Mouse (Mus musculus): Measurements from ENCODE around the gene Olfr1392. TPM values are rescaled to one million over a fixed set of nuclear protein-coding genes. Genes with fewer than 3 reads are reported as not detected.

Gene Olfr1392
- polyA plus RNA-seq, 1 experiment = not detected

DNA sequence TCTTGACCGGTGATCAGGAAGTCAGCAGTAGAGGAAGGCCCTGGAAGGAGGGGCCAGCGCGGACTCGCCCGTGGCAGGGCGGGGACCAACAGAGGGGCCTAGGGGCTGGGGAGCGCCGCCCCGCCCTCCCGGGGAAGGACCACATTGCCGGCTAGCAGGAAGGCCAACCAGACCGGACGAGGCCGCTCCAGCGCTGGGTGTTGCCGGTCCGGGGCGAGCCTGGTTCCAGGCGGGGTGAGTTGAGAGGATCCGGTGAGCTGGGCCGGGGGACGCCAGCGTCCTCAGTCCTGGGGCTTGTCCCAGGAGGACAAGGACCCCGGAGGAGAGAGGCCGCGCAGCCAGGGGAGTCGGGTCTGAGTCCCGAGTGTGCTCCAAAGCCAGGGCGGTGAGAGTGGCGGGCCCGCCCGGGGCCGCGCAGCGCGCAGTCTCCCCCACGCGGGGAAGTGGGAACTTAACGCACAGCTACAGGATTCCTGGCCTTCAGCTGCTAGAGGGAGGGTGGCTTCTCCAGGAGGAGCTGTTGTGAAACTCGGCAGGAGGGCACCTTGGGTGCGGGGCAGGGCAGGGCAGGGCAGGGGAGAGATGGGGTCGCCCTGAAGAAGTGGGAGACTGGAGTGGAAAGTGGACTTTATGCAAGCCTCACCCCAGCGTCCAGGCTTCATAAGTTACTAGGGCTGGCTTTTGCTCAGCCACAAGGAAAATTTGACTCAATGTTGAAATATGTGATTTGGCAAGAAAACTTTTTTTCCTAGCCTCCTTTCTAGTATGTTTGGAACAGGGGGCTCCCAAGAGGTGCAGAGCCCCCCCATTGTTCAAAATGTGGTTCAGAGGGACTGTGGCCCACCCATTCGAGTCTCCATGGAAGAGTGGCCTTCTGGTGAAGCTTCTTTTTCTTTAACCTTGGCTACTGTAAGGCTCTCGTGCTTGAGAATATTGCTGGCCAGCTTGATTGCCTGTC, 34.4 kb upstream of the Olfr1392 start:
- H3K27ac ChIP-seq (ENCODE audit: insufficient read depth, low read length) = peak overlapping the region; percentile 74
- peak overlapping the region; percentile 71 for H3K4me3 ChIP-seq (ENCODE audit: insufficient read depth, low read length)
- peak; percentile 98 for TF ChIP-seq POLR2A (IDR thresholded peaks at IDR 0.05; ENCODE audit: low read depth, low read length)
- TF ChIP-seq CTCF (IDR thresholded peaks at IDR 0.05; ENCODE audit: borderline replicate concordance, insufficient read depth, low read length) = no peak
- peaks cover 17% of the 10 kb centered on the region for H3K4me1 ChIP-seq (ENCODE audit: control insufficient read depth, insufficient read depth, low read length)

DNA sequence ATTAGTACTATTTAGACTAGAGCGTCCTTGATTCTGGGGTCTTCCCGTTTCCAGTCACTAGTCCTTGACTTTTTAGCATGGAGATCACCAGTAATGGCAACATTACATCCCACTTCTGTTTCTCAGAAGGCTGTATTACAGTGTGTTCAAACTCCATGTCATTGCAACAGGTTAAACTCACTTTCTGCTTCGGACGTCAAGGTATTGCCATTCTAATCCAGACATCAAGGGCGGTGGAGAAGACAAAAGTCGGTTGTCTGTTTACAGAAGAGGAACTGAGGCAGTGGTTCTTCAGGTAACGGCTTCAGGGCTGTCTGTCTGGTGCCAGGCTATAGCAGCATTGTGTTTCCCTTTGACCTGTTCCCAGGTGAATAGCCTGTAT, 33.7 kb upstream of the Olfr1392 start:
- H3K27ac ChIP-seq (ENCODE audit: insufficient read depth, low read length) = no peak overlapping the region
- peaks cover 17% of the 10 kb centered on the region for H3K4me1 ChIP-seq (ENCODE audit: control insufficient read depth, insufficient read depth, low read length)
- TF ChIP-seq CTCF (IDR thresholded peaks at IDR 0.05; ENCODE audit: borderline replicate concordance, insufficient read depth, low read length) (no peak), POLR2A (IDR thresholded peaks at IDR 0.05; ENCODE audit: low read depth, low read length) (no peak)
- peak overlapping the region; percentile 71 for H3K4me3 ChIP-seq (ENCODE audit: insufficient read depth, low read length)

DNA sequence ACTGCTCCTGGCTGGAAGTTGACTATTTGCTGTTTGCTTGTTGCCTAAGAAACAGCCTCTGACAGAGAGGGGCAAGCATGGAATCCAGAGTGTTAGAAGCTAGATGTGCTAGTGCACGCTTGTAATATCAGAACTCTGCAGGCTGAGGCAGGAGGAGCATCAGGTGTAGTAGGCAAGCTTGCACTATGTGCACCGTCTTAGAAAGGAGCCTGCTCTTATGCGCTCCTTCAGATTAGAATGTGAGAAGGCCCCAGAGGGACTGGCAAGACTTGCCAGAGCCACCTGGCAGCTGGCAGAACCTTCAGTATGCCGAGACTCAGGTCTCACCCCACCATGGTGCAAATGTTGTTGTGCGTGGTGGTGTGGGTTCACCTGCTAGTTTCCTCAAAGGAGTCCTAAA, 33.0 kb upstream of the Olfr1392 start:
- no peak overlapping the region for H3K27ac ChIP-seq (ENCODE audit: insufficient read depth, low read length)
- TF ChIP-seq POLR2A (IDR thresholded peaks at IDR 0.05; ENCODE audit: low read depth, low read length) (no peak), CTCF (IDR thresholded peaks at IDR 0.05; ENCODE audit: borderline replicate concordance, insufficient read depth, low read length) (no peak)
- H3K4me3 ChIP-seq (ENCODE audit: insufficient read depth, low read length) = peak overlapping the region; percentile 71; the same call in 1 of the 2 replicates
- peaks cover 15% of the 10 kb centered on the region for H3K4me1 ChIP-seq (ENCODE audit: control insufficient read depth, insufficient read depth, low read length)

DNA sequence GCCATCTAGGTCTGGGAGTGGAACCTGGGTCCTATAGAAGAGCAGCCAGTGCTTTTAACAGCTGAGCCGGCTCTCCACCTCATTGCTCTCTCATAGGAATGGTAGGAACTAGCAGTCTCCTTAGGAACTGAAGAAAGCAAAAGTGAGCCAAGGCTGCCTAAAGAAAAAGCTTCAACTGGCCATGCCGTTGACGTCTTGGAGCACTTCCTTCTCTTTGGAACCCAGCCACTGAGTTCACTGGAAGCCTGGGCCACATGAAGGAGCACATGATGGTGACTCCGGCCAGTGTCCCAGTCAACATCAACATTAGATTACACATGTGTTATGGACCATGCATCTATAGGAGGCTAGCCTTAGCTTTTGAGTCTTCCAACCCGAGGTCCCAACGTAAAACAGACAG, 32.0 kb upstream of the Olfr1392 start:
- peaks cover 11% of the 10 kb centered on the region for H3K4me1 ChIP-seq (ENCODE audit: control insufficient read depth, insufficient read depth, low read length)
- TF ChIP-seq POLR2A (IDR thresholded peaks at IDR 0.05; ENCODE audit: low read depth, low read length) = no peak
- TF ChIP-seq CTCF (IDR thresholded peaks at IDR 0.05; ENCODE audit: borderline replicate concordance, insufficient read depth, low read length) = no peak
- H3K4me3 ChIP-seq (ENCODE audit: insufficient read depth, low read length) = no peak overlapping the region
- H3K27ac ChIP-seq (ENCODE audit: insufficient read depth, low read length) = no peak overlapping the region

DNA sequence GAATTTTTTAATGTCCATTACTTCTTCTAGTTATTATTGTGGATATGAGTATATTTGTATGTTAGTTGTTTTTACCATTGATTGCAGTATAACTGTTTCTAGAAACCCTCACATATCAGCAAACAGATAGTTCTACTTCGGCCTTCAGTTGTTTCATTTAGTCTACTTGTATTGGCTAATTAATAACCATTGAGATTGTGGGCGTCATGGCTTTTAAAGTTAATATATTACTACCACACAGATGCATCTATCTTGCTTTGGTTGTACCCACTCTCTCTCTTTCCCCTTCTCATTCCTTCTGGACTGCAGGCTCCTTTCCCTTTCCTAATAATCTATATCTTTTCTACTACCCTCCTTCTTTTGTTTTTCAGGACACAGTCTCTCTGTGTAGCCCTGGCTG, 25.8 kb upstream of the Olfr1392 start:
- Histone ChIP-seq H3K4me1 (ENCODE audit: control insufficient read depth, insufficient read depth, low read length) (no peaks in the 10 kb centered on the region), H3K4me3 (ENCODE audit: insufficient read depth, low read length) (no peak overlapping the region), H3K27ac (ENCODE audit: insufficient read depth, low read length) (no peak overlapping the region)
- no peak for TF ChIP-seq POLR2A (IDR thresholded peaks at IDR 0.05; ENCODE audit: low read depth, low read length)
- no peak for TF ChIP-seq CTCF (IDR thresholded peaks at IDR 0.05; ENCODE audit: borderline replicate concordance, insufficient read depth, low read length)

DNA sequence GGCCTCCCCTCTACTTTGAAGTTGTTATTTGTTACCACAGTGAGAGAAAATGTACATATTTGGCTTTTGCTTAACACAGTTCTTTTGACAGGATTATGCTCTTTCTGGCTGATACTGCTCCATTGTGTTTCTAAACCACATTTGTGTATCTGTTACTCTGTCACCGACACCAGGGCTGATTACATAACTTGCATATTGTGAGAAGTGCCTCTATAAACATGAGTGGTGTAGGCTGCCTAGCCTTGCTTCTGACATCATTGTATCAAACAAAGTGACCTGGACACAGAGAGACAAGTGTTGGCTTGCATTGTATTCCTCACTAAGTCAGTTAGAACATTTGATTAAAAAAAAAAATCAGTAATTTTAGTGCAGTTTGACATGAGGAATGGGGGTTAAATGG, 25.3 kb upstream of the Olfr1392 start:
- H3K27ac ChIP-seq (ENCODE audit: insufficient read depth, low read length) = no peak overlapping the region
- TF ChIP-seq POLR2A (IDR thresholded peaks at IDR 0.05; ENCODE audit: low read depth, low read length) = no peak
- TF ChIP-seq CTCF (IDR thresholded peaks at IDR 0.05; ENCODE audit: borderline replicate concordance, insufficient read depth, low read length) = no peak

DNA sequence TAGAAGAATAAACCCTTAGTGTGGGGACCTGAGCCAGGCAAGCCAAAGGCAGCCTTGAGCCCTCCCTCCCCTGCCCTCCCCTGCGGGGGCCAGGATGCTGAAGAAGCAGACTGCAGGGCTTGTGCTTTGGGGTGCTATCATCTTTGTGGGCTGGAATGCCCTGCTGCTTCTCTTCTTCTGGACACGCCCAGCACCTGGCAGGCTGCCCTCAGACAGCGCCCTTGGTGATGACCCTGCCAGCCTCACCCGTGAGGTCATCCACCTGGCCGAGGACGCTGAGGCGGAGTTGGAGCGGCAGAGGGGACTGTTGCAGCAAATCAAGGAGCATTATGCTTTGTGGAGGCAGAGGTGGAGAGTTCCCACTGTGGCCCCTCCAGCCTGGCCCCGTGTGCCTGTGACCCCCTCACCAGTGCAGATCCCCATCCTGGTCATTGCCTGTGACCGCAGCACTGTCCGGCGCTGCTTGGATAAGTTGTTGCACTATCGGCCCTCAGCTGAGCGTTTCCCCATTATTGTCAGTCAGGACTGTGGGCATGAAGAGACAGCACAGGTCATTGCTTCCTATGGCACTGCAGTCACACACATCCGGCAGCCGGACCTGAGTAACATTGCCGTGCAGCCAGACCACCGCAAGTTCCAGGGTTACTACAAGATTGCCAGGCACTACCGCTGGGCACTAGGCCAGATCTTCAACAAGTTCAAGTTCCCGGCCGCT, 24.3 kb upstream of the Olfr1392 start:
- no peak overlapping the region for H3K4me3 ChIP-seq (ENCODE audit: insufficient read depth, low read length)
- H3K27ac ChIP-seq (ENCODE audit: insufficient read depth, low read length) = no peak overlapping the region
- TF ChIP-seq CTCF (IDR thresholded peaks at IDR 0.05; ENCODE audit: borderline replicate concordance, insufficient read depth, low read length) (no peak), POLR2A (IDR thresholded peaks at IDR 0.05; ENCODE audit: low read depth, low read length) (no peak)

More for the DNA sequence above, 25.3 kb upstream of the Olfr1392 start:
- H3K4me3 ChIP-seq (ENCODE audit: insufficient read depth, low read length) = no peak overlapping the region
- H3K4me1 ChIP-seq (ENCODE audit: control insufficient read depth, insufficient read depth, low read length) = no peaks in the 10 kb centered on the region

DNA sequence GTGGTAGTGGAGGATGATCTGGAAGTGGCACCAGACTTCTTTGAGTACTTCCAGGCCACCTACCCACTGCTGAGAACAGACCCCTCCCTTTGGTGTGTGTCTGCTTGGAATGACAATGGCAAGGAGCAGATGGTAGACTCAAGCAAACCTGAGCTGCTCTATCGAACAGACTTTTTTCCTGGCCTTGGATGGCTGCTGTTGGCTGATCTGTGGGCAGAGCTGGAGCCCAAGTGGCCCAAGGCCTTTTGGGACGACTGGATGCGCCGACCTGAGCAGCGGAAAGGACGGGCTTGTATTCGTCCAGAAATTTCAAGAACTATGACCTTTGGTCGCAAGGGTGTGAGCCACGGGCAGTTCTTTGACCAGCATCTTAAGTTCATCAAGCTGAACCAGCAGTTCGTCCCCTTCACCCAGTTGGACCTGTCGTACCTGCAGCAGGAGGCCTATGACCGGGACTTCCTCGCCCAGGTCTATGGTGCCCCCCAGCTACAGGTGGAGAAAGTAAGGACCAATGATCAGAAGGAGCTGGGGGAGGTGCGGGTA, 23.7 kb upstream of the Olfr1392 start:
- Histone ChIP-seq H3K4me3 (ENCODE audit: insufficient read depth, low read length) (no peak overlapping the region), H3K27ac (ENCODE audit: insufficient read depth, low read length) (no peak overlapping the region), H3K4me1 (ENCODE audit: control insufficient read depth, insufficient read depth, low read length) (no peaks in the 10 kb centered on the region)
- TF ChIP-seq CTCF (IDR thresholded peaks at IDR 0.05; ENCODE audit: borderline replicate concordance, insufficient read depth, low read length) (no peak), POLR2A (IDR thresholded peaks at IDR 0.05; ENCODE audit: low read depth, low read length) (no peak)

More for the DNA sequence above, 24.3 kb upstream of the Olfr1392 start:
- H3K4me1 ChIP-seq (ENCODE audit: control insufficient read depth, insufficient read depth, low read length) = no peaks in the 10 kb centered on the region

DNA sequence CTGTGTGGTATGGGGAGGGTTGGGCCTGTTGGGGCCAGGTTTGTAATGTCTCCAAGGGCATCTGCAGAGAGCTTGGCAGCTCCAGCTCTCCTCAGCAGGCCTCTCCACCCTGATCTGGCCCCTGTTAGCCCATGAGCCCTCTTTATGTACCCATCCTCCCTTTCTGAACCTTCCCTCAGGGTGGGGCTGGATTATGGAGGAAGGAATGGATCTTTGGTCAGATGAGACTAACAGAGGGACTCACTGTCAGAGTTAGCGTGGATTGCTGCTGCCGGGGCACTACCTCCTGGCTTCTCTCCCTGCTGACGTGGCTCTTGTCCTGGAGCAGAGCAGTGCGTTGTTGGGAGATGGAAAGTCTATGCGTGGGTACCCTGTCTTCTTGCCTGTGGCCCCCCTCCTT, 22.8 kb upstream of the Olfr1392 start:
- H3K4me3 ChIP-seq (ENCODE audit: insufficient read depth, low read length) = no peak overlapping the region
- H3K4me1 ChIP-seq (ENCODE audit: control insufficient read depth, insufficient read depth, low read length) = no peaks in the 10 kb centered on the region
- H3K27ac ChIP-seq (ENCODE audit: insufficient read depth, low read length) = no peak overlapping the region
- TF ChIP-seq POLR2A (IDR thresholded peaks at IDR 0.05; ENCODE audit: low read depth, low read length) (no peak), CTCF (IDR thresholded peaks at IDR 0.05; ENCODE audit: borderline replicate concordance, insufficient read depth, low read length) (no peak)

Data from embryonic fibroblast, embryonic 13.5 days (primary cell).